Mouse (Mus musculus) frontal cortex, adult 2 months (tissue): Measurements from ENCODE around the gene Btf3. TPM values are rescaled to one million over a fixed set of nuclear protein-coding genes. Genes with fewer than 3 reads are reported as not detected.

Experiments
- DNase-seq, 2 experiments: peaks; one replicate each; pipeline ENCODE4 v3.0.0; 2022; ENCODE audit warnings: low spot score in 1 of 2; ENCODE audit errors: extremely low spot score in 1 of 2
- polyA plus RNA-seq: library from polyadenylated mRNA; depleted of rRNA; stranded (reverse); fragments of >200 nt; gene quantifications from 2 replicates; pipeline ENCODE4 v1.2.3, GENCODE M21; 2012; rRNA removed

Btf3 gene
- polyA plus RNA-seq, 1 experiment = 345 TPM

GRCm38 (mm10) chr13:98280990-98281650, 35.7 kb downstream of the Btf3 start:
- no peak for DNase-seq

DNA sequence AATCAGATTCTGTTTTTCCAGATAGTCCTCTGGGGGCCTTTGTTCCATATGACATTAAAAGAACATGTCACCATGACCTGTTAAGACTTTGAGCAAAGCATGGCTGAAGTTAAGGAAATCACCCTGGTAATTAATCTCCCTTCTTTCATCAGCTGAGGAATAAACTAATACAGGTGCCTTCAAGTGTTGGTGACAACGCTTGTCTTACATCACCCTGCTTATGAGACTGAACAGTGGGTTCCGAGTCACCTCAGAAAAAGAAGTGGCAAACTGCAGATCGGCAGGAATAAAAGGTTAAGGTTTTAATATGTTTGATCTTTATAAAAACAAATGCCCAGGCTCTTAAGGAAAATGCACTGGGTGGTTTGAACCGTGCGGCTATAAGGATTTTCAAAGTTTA, 37.1 kb downstream of the Btf3 start, which contains the start of gene Gm21976:
Gm21976 (plus strand) TSS at position 202 of the 400 bp plus-strand sequence.
- DNase-seq = no peak

GRCm38 (mm10) chr13:98277501-98277900, 39.3 kb downstream of the Btf3 start:
- DNase-seq = no peak

GRCm38 (mm10) chr13:98276253-98276652, 40.6 kb downstream of the Btf3 start:
- DNase-seq = no peak

GRCm38 (mm10) chr13:98275646-98276045, 41.2 kb downstream of the Btf3 start:
- DNase-seq = no peak

GRCm38 (mm10) chr13:98274023-98274422, 42.8 kb downstream of the Btf3 start:
- DNase-seq = no peak

- no peak for DNase-seq
These were observed 52.7 kb downstream of the Btf3 start for GRCm38 (mm10) chr13:98264111-98264510.

GRCm38 (mm10) chr13:98263458-98263987, 53.3 kb downstream of the Btf3 start:
- DNase-seq = peak in 1 of 2 experiments; percentile 15

DNA sequence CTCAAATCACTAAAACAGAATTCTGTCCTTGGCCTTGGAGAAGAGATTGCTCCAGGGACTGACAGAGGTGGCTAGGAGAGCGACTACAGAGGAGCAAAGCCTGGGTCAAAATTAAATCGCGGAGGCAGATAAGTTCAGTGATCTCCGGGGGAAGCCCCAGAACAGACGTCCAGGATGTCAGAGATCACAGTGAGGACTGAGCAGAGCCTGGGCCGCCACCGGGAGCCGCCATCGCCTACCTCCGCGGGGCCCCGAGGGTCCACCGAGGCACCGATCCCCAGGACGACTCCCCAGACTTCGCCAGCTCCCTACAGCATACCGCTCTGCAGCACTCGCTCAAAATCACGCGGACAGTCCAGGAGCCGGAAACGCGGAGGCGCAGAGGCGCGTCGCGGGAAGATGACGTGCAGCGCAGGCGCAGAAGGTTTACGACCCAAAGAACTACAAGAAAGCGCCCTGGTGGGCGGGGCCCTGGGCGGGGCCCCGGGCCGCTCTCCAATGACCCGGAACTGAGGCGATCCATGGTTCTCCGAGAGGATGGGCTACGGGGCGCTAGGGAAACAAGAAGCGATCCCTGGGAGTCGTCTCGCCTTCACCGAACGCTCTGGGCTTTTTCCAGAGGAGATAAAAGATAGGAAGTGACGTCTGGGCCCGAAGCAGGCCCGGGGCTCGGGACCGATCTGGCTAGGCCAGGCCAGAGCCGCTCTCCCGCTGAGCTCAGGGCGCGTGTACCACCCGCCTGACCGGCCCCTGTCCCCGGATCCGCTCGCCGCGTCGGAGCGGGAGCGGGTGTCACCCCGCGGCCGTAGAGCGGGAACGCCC, 54.0 kb downstream of the Btf3 start, which contains the start of the genes Utp15 and Ankra2:
Utp15 (minus strand) TSS at position 406 of the 822 bp plus-strand sequence.
Ankra2 (plus strand) TSS at position 439 of the 822 bp plus-strand sequence.
- peak; percentile 95 to 99 for DNase-seq

Other genes starting within 250 kb of the Btf3 start
- gene Arhgef28, start 110.6 kb downstream of the Btf3 start, polyA plus RNA-seq = 10.6 and 27.2 TPM in 2 replicates
- 21.1 and 22.4 TPM in 2 replicates for gene Utp15, start 54.0 kb downstream of the Btf3 start, polyA plus RNA-seq
- 55.8 and 61.4 TPM in 2 replicates for gene Ankra2, start 53.9 kb downstream of the Btf3 start, polyA plus RNA-seq
- gene Gm21976, start 37.1 kb downstream of the Btf3 start, polyA plus RNA-seq = not detected in 2 replicates
- gene Foxd1, start 37.2 kb upstream of the Btf3 start, polyA plus RNA-seq = 0.84 and 1.2 TPM in 2 replicates
- 0.27 and 0.42 TPM in 2 replicates for gene Gm10320, start 175.0 kb upstream of the Btf3 start, polyA plus RNA-seq